Mouse (Mus musculus): Measurements from ENCODE around the gene Fndc3b. TPM values are rescaled to one million over a fixed set of nuclear protein-coding genes. Genes with fewer than 3 reads are reported as not detected.

Gene Fndc3b
- polyA plus RNA-seq, 1 experiment from 2014 or later, result 13.3 TPM

DNA sequence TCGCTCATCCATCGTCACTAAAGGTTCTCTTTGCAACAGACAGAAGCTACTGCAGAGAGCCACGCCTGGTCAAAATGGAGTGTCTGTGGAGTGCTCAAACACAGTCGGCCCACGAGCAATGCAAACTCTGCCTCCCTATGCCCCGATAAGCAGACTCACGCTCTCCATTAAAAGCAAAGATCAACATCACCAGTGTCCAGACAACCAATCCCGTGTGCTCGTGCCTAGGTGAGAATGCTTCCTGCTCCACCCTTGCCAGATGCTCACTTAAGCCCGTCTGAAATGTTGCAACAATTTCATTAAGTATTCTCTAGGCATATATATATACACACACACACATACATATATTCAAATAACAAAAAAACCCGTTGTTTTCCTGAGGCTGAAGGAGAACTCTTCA lies 56.1 kb downstream of the Fndc3b start:
- WGBS, result 63% methylated on average over 11 of the region's 11 CpGs
- no peaks in the 10 kb centered on the region for H3K27me3 ChIP-seq (replicated peaks; ENCODE audit: control insufficient read depth, insufficient read depth, low read length)
- H3K9ac ChIP-seq (ENCODE audit: low read depth, low read length), result no peak overlapping the region
- no peaks in the 10 kb centered on the region for H3K4me1 ChIP-seq (replicated peaks; ENCODE audit: control insufficient read depth, insufficient read depth, low read length)
- no peak overlapping the region for H3K4me3 ChIP-seq (ENCODE audit: low read depth, low read length)
- H3K36me3 ChIP-seq (ENCODE audit: control insufficient read depth, insufficient read depth), result no peaks in the 10 kb centered on the region
- H3K9me3 ChIP-seq (ENCODE audit: control insufficient read depth), result no peaks in the 10 kb centered on the region
- ATAC-seq, result no peak
- H3K27ac ChIP-seq (ENCODE audit: low read depth, low read length), result no peak overlapping the region
- no peak overlapping the region for H3K4me2 ChIP-seq (replicated peaks; ENCODE audit: low read depth)
- no peak for TF ChIP-seq CTCF (IDR thresholded peaks at IDR 0.05; ENCODE audit: low read depth)

DNA sequence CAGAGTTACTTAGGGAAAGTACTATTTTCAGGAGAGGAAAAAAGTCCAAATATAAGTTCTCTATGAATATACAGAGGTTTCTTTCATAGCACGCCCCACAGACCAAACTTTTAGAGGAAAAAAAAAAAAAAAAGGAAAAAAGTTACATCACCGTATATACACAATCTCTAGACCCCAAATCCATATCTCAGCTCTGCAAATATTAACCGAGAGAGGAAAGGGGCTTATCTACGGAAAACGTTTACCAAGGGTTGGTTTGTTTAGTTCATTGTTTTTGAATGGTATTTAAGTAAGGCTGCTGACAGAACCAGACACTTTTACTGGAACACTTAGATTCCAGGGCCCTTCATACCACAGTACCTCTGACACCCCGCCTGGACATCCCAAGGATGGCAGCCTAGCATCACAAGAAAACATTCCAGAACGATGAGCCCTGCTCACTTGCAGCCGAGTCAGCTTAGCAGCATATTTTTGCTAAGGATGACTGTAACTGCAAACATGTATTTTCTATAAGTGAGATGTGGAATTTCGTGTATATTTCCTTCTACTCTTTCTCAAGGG lies 58.6 kb downstream of the Fndc3b start:
- no peak overlapping the region for H3K4me2 ChIP-seq (replicated peaks; ENCODE audit: low read depth)
- H3K27me3 ChIP-seq (replicated peaks; ENCODE audit: control insufficient read depth, insufficient read depth, low read length), result no peaks in the 10 kb centered on the region
- no peaks in the 10 kb centered on the region for H3K4me1 ChIP-seq (replicated peaks; ENCODE audit: control insufficient read depth, insufficient read depth, low read length)
- ATAC-seq, result no peak
- H3K36me3 ChIP-seq (ENCODE audit: control insufficient read depth, insufficient read depth), result no peaks in the 10 kb centered on the region
- no peak overlapping the region for H3K9ac ChIP-seq (ENCODE audit: low read depth, low read length)
- no peak overlapping the region for H3K4me3 ChIP-seq (ENCODE audit: low read depth, low read length)
- TF ChIP-seq CTCF (IDR thresholded peaks at IDR 0.05; ENCODE audit: low read depth), result peak; percentile 51
- no peak overlapping the region for H3K27ac ChIP-seq (ENCODE audit: low read depth, low read length)
- 36% methylated on average over 9 of the region's 9 CpGs for WGBS
- no peaks in the 10 kb centered on the region for H3K9me3 ChIP-seq (ENCODE audit: control insufficient read depth)

DNA sequence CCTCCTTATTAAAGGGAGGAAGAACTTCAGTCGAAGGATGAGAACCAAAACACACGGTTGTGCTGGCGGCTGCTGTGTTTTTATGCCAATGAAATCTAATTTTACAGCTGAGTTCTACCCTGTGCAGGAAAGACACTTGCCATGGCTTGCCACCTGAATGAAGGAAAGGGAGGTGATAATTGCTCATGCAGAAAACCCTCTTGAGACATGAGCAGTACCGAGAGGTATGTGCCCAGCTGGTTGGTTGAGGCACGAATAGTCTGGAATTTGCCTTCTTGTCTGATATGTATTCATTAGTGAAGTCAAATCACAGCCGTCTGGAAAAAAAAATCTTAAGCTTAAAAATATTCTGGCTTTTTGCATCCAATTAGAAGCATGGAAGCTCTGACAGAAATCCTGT lies 59.4 kb downstream of the Fndc3b start:
- no peaks in the 10 kb centered on the region for H3K36me3 ChIP-seq (ENCODE audit: control insufficient read depth, insufficient read depth)
- H3K9me3 ChIP-seq (ENCODE audit: control insufficient read depth), result no peaks in the 10 kb centered on the region
- H3K9ac ChIP-seq (ENCODE audit: low read depth, low read length), result no peak overlapping the region
- no peaks in the 10 kb centered on the region for H3K4me1 ChIP-seq (replicated peaks; ENCODE audit: control insufficient read depth, insufficient read depth, low read length)
- no peak overlapping the region for H3K4me3 ChIP-seq (ENCODE audit: low read depth, low read length)
- no peak for ATAC-seq
- TF ChIP-seq CTCF (IDR thresholded peaks at IDR 0.05; ENCODE audit: low read depth), result no peak
- no peaks in the 10 kb centered on the region for H3K27me3 ChIP-seq (replicated peaks; ENCODE audit: control insufficient read depth, insufficient read depth, low read length)
- no peak overlapping the region for H3K4me2 ChIP-seq (replicated peaks; ENCODE audit: low read depth)
- no peak overlapping the region for H3K27ac ChIP-seq (ENCODE audit: low read depth, low read length)
- WGBS, result 66% methylated on average over 6 of the region's 6 CpGs

DNA sequence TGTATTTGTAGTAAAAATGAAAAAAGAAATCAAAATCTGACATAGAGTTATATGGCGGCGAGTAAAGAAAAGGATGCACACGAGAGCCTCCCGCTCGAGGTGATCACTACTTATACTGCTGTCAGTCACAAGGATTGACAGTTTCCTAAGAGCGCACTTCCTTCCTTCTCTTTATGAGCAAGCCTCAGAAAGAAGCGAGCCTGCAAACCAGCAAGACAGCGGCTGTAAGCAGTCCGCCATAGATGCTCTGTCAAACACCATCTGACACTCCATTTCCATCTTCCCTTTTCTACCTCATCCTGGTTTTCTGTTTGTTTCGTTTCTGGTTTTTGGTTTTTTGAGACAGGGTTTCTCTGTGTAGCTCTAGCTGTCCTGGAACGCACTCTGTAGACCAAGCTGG lies 61.0 kb downstream of the Fndc3b start:
- no peak overlapping the region for H3K9ac ChIP-seq (ENCODE audit: low read depth, low read length)
- no peaks in the 10 kb centered on the region for H3K9me3 ChIP-seq (ENCODE audit: control insufficient read depth)
- no peaks in the 10 kb centered on the region for H3K36me3 ChIP-seq (ENCODE audit: control insufficient read depth, insufficient read depth)
- no peak overlapping the region for H3K4me3 ChIP-seq (ENCODE audit: low read depth, low read length)
- H3K4me1 ChIP-seq (replicated peaks; ENCODE audit: control insufficient read depth, insufficient read depth, low read length), result no peaks in the 10 kb centered on the region
- no peak overlapping the region for H3K4me2 ChIP-seq (replicated peaks; ENCODE audit: low read depth)
- H3K27ac ChIP-seq (ENCODE audit: low read depth, low read length), result no peak overlapping the region
- H3K27me3 ChIP-seq (replicated peaks; ENCODE audit: control insufficient read depth, insufficient read depth, low read length), result no peaks in the 10 kb centered on the region
- WGBS, result 81% methylated on average over 11 of the region's 11 CpGs
- TF ChIP-seq CTCF (IDR thresholded peaks at IDR 0.05; ENCODE audit: low read depth), result no peak
- no peak for ATAC-seq

DNA sequence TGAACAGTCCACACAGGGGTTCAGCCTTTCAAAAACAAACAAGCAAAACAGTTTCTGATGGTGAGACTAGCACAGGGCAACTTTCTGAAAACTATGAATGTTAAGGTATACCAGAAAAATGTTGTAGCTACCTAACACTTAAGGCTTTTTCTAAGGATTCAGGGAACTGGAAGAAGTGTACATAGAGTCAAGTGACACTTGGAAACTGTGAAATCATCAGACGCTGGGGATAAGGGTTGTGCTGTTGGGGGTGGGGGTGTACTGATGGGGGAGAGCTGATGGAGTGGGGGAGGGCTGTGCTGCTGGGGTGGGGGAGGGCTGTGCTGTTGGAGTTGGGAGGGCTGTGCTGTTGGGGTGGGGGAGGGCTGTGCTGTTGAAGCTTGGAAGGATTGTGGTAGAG lies 61.8 kb downstream of the Fndc3b start:
- no peak overlapping the region for H3K9ac ChIP-seq (ENCODE audit: low read depth, low read length)
- ATAC-seq, result no peak
- no peak for TF ChIP-seq CTCF (IDR thresholded peaks at IDR 0.05; ENCODE audit: low read depth)
- H3K9me3 ChIP-seq (ENCODE audit: control insufficient read depth), result no peaks in the 10 kb centered on the region
- no peaks in the 10 kb centered on the region for H3K27me3 ChIP-seq (replicated peaks; ENCODE audit: control insufficient read depth, insufficient read depth, low read length)
- no peak overlapping the region for H3K27ac ChIP-seq (ENCODE audit: low read depth, low read length)
- no peak overlapping the region for H3K4me2 ChIP-seq (replicated peaks; ENCODE audit: low read depth)
- no peak overlapping the region for H3K4me3 ChIP-seq (ENCODE audit: low read depth, low read length)
- WGBS, result 50% methylated on average over 1 of the region's 1 CpGs
- no peaks in the 10 kb centered on the region for H3K36me3 ChIP-seq (ENCODE audit: control insufficient read depth, insufficient read depth)
- H3K4me1 ChIP-seq (replicated peaks; ENCODE audit: control insufficient read depth, insufficient read depth, low read length), result no peaks in the 10 kb centered on the region

DNA sequence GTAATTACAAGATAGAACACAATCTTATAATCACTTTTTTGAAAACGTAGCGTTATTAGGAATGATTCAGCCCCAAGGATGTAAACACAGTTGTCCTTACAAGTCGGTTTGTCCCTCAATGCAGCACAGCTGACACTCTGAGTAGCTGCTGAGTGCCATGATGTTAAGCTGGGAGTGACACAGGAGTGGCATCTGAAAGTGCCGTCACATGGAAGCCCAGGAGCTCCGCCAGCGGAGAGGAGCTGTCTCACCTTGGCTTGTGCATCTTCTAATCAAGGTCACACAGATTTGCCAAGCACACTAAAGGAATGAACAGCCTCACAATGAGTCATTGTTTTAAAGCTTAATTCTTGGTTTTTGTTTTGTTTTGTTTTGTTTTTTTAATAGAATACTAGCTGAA lies 68.7 kb downstream of the Fndc3b start:
- Histone ChIP-seq H3K27me3 (replicated peaks; ENCODE audit: control insufficient read depth, insufficient read depth, low read length) (no peaks in the 10 kb centered on the region), H3K4me3 (ENCODE audit: low read depth, low read length) (no peak overlapping the region), H3K36me3 (ENCODE audit: control insufficient read depth, insufficient read depth) (peaks cover 16% of the 10 kb centered on the region), H3K9ac (ENCODE audit: low read depth, low read length) (no peak overlapping the region), H3K27ac (ENCODE audit: low read depth, low read length) (no peak overlapping the region), H3K4me1 (replicated peaks; ENCODE audit: control insufficient read depth, insufficient read depth, low read length) (no peaks in the 10 kb centered on the region), H3K9me3 (ENCODE audit: control insufficient read depth) (no peaks in the 10 kb centered on the region), H3K4me2 (replicated peaks; ENCODE audit: low read depth) (no peak overlapping the region)
- no peak for ATAC-seq
- WGBS, result 91% methylated on average over 6 of the region's 6 CpGs
- TF ChIP-seq CTCF (IDR thresholded peaks at IDR 0.05; ENCODE audit: low read depth), result no peak

DNA sequence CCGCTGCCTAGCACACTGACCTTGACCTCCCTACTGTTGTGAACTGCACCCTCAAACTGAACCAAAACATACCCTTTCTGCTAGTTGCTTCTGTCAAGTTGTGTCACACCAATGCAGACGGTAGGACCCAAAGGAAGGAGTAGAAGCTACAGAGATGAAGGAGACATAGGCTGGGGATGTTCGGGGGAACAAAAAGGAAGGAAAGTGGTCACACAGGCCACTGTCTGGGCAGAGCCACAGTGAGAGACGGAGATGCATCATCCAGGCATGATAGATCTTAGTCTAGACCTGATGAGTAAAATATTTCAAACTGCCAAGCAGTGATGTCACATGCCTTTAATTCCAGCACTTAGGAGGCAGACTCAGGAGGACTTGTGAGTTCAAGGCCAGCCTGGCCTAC lies 71.4 kb downstream of the Fndc3b start:
- Histone ChIP-seq H3K4me2 (replicated peaks; ENCODE audit: low read depth) (no peak overlapping the region), H3K9me3 (ENCODE audit: control insufficient read depth) (no peaks in the 10 kb centered on the region), H3K4me3 (ENCODE audit: low read depth, low read length) (no peak overlapping the region), H3K27me3 (replicated peaks; ENCODE audit: control insufficient read depth, insufficient read depth, low read length) (no peaks in the 10 kb centered on the region), H3K27ac (ENCODE audit: low read depth, low read length) (no peak overlapping the region), H3K36me3 (ENCODE audit: control insufficient read depth, insufficient read depth) (peaks cover 16% of the 10 kb centered on the region), H3K4me1 (replicated peaks; ENCODE audit: control insufficient read depth, insufficient read depth, low read length) (no peaks in the 10 kb centered on the region), H3K9ac (ENCODE audit: low read depth, low read length) (no peak overlapping the region)
- WGBS, result 88% methylated on average over 4 of the region's 4 CpGs
- TF ChIP-seq CTCF (IDR thresholded peaks at IDR 0.05; ENCODE audit: low read depth), result no peak
- ATAC-seq, result no peak
